Mouse (Mus musculus): ENCODE data around the gene Ctnnb1. TPM values are rescaled to one million over a fixed set of nuclear protein-coding genes. Genes with fewer than 3 reads are reported as not detected.

Gene Ctnnb1
- polyA plus RNA-seq, 1 experiment from 2014 or later, result 94.7 TPM

DNA sequence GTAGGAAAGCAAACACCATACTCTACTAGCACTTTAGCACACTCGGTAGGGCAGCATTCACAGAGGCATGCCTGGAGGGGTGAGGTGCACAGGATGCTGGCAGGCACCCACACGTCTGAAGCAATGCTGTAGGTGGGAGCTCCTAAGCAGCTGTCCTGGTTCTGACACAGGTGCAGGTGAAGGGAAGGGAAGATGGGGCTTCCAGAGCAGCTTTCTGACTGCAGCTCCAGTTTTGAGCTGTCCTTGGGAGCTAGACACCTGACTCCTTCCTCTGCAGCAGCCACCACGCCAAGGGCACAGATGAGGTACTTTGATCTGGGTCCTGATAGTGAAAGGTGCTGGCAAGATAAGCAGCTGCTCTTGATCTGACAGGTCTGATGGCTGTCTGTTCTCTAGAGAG is 32.5 kb downstream of the Ctnnb1 start:
- Histone ChIP-seq H3K9me3 (replicated peaks; ENCODE audit: control insufficient read depth, low read length) (no peaks in the 10 kb centered on the region), H3K4me2 (ENCODE audit: low read depth, low read length) (no peak overlapping the region), H3K27me3 (ENCODE audit: control insufficient read depth, insufficient read depth, low read depth, low read length) (no peaks in the 10 kb centered on the region), H3K36me3 (ENCODE audit: control insufficient read depth, insufficient read depth) (peaks cover 60% of the 10 kb centered on the region), H3K9ac (ENCODE audit: low read depth, low read length) (no peak overlapping the region), H3K27ac (ENCODE audit: low read length) (no peak overlapping the region), H3K4me3 (ENCODE audit: low read depth, low read length) (no peak overlapping the region), H3K4me1 (ENCODE audit: control insufficient read depth, low read depth, low read length) (peaks cover 8% of the 10 kb centered on the region)
- 40% methylated on average over 3 of the region's 3 CpGs for WGBS (ENCODE audit: insufficient replicate concordance)
- no peak for ATAC-seq (ENCODE audit: low read depth)

DNA sequence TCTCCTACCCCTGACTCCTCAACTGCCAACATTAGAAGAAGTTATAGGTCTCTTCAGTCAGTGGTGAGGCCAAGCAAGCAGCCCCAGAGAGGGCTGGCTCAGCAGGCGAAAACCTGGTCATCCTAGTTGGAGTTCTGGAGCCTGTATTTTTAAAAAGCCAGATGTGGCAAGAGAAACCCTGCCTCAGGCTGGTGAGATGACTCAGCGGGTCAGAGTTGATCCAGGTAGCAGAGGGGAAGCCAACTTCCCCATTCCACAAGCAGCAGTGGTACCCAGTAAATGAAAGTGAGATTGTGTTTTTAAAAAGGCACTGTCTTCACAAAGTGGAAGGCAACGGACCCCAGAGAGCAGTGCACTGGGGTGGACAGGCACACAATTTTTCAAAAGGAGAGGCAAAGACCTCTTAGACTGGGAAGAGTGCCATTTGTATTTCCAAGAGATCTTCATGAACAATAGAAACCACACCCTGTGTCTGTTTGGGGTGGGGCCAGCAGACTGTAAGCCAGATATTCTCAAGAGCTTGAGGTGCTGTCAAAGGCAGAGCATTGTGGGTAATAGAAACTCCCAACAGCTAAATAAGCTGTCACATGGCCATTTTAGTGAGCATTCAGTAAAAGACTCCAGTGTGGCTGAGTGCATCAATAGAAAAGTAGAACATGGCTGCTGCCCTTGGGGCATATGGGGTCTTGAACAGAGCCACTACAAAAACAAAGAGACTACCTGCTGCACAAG is 33.1 kb downstream of the Ctnnb1 start:
- Histone ChIP-seq H3K36me3 (ENCODE audit: control insufficient read depth, insufficient read depth) (peaks cover 53% of the 10 kb centered on the region), H3K27me3 (ENCODE audit: control insufficient read depth, insufficient read depth, low read depth, low read length) (no peaks in the 10 kb centered on the region), H3K4me2 (ENCODE audit: low read depth, low read length) (no peak overlapping the region), H3K9ac (ENCODE audit: low read depth, low read length) (no peak overlapping the region), H3K9me3 (replicated peaks; ENCODE audit: control insufficient read depth, low read length) (no peaks in the 10 kb centered on the region), H3K4me1 (ENCODE audit: control insufficient read depth, low read depth, low read length) (peaks cover 8% of the 10 kb centered on the region), H3K27ac (ENCODE audit: low read length) (no peak overlapping the region), H3K4me3 (ENCODE audit: low read depth, low read length) (no peak overlapping the region)
- WGBS (ENCODE audit: insufficient replicate concordance), result 45% methylated on average over 3 of the region's 3 CpGs
- 0 out of 2 replicates have a peak, but pooled peaks have one; percentile 22 for ATAC-seq (ENCODE audit: low read depth)

DNA sequence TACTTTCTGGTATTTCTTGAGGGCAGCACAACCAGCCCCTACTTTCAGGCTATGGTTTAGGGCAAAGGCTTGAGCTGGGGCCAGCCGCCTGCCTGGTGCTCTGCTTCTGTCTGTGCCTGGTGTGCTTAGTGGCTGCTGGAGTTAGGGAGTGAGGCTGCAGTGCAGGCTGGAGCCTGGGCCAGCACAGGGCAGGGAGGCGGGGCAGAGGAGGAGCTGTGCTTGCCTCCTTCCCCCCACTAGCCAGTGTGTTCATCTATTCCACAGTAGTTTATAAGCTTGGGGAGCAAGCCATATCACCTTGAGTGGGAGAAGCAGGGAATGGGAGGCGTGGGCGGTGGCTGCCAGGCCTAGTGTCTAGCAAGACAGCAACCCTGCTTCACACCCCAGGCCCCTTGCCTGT is 34.1 kb downstream of the Ctnnb1 start:
- Histone ChIP-seq H3K36me3 (ENCODE audit: control insufficient read depth, insufficient read depth) (peaks cover 43% of the 10 kb centered on the region), H3K4me1 (ENCODE audit: control insufficient read depth, low read depth, low read length) (peaks cover 8% of the 10 kb centered on the region), H3K4me2 (ENCODE audit: low read depth, low read length) (no peak overlapping the region), H3K9me3 (replicated peaks; ENCODE audit: control insufficient read depth, low read length) (no peaks in the 10 kb centered on the region), H3K9ac (ENCODE audit: low read depth, low read length) (no peak overlapping the region), H3K4me3 (ENCODE audit: low read depth, low read length) (no peak overlapping the region), H3K27ac (ENCODE audit: low read length) (no peak overlapping the region), H3K27me3 (ENCODE audit: control insufficient read depth, insufficient read depth, low read depth, low read length) (no peaks in the 10 kb centered on the region)
- no peak for ATAC-seq (ENCODE audit: low read depth)
- WGBS (ENCODE audit: insufficient replicate concordance), result 79% methylated on average over 4 of the region's 4 CpGs

DNA sequence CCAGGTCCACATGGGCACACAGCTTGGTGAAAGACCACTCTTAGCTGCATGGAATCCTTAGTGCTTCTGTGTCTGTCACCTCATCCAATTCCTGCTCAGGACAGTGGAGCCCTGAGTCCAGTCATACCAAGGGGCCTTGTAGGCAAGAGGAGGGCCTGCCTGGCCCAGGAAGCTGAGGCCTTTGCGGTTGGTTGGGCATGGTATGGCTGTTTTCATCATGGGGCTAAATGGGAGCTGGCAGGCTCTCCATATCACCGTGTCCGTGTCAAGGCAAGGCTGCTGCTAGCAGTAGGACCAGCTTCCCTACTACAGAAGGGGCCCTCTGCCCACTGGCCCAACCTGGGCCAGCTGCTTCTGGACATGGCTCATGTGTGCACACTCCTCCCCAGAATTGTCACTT is 34.7 kb downstream of the Ctnnb1 start:
- Histone ChIP-seq H3K9ac (ENCODE audit: low read depth, low read length) (no peak overlapping the region), H3K36me3 (ENCODE audit: control insufficient read depth, insufficient read depth) (peaks cover 37% of the 10 kb centered on the region), H3K4me2 (ENCODE audit: low read depth, low read length) (no peak overlapping the region), H3K4me3 (ENCODE audit: low read depth, low read length) (no peak overlapping the region), H3K4me1 (ENCODE audit: control insufficient read depth, low read depth, low read length) (peaks cover 8% of the 10 kb centered on the region), H3K27me3 (ENCODE audit: control insufficient read depth, insufficient read depth, low read depth, low read length) (no peaks in the 10 kb centered on the region), H3K27ac (ENCODE audit: low read length) (no peak overlapping the region), H3K9me3 (replicated peaks; ENCODE audit: control insufficient read depth, low read length) (no peaks in the 10 kb centered on the region)
- 84% methylated on average over 3 of the region's 3 CpGs for WGBS (ENCODE audit: insufficient replicate concordance)
- ATAC-seq (ENCODE audit: low read depth), result no peak

DNA sequence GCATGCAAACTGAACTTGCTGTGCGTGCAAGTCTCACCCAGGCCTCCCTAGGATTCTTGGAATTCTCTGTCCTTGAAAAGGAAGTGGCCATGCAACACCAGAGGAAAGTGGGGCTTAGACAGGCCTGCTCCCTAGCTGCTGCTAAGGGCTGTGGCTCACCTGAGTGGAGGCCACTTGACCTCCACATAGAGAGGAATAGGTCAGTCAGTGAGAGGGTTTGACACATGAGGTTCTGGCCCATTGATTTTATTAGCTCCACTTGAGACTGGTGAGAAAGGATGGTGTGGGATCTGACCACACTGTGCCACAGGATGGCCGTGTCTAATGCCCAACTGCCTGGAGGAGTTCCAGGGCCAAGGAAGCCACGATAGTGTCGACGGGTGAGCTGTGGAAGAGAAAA is 35.2 kb downstream of the Ctnnb1 start:
- Histone ChIP-seq H3K4me1 (ENCODE audit: control insufficient read depth, low read depth, low read length) (peaks cover 8% of the 10 kb centered on the region), H3K4me2 (ENCODE audit: low read depth, low read length) (no peak overlapping the region), H3K9ac (ENCODE audit: low read depth, low read length) (no peak overlapping the region), H3K36me3 (ENCODE audit: control insufficient read depth, insufficient read depth) (peaks cover 32% of the 10 kb centered on the region), H3K27me3 (ENCODE audit: control insufficient read depth, insufficient read depth, low read depth, low read length) (no peaks in the 10 kb centered on the region), H3K4me3 (ENCODE audit: low read depth, low read length) (no peak overlapping the region), H3K9me3 (replicated peaks; ENCODE audit: control insufficient read depth, low read length) (no peaks in the 10 kb centered on the region), H3K27ac (ENCODE audit: low read length) (no peak overlapping the region)
- 79% methylated on average over 5 of the region's 5 CpGs for WGBS (ENCODE audit: insufficient replicate concordance)
- no peak for ATAC-seq (ENCODE audit: low read depth)

DNA sequence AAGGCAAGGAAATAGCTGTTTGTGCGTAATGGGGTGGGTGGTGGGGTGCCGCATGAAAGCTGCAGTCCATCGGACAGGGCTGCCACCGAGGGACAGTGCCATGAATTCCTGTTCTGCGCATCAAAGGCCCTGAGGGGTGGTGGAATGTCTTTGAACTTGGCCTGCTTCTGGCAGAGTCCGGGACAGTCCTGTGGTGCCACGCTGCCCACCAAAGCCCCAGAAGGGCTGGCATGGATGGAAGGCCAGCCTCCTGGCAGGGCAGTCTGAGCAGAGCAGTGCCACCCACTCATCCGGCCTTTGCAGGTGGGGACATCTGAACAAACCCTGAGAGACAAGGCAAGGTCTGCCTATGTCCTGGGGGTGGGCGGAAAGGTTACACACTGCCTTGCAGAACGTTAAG is 36.0 kb downstream of the Ctnnb1 start:
- ATAC-seq (ENCODE audit: low read depth), result no peak
- Histone ChIP-seq H3K27me3 (ENCODE audit: control insufficient read depth, insufficient read depth, low read depth, low read length) (no peaks in the 10 kb centered on the region), H3K4me3 (ENCODE audit: low read depth, low read length) (no peak overlapping the region), H3K9me3 (replicated peaks; ENCODE audit: control insufficient read depth, low read length) (no peaks in the 10 kb centered on the region), H3K9ac (ENCODE audit: low read depth, low read length) (no peak overlapping the region), H3K4me1 (ENCODE audit: control insufficient read depth, low read depth, low read length) (peaks cover 8% of the 10 kb centered on the region), H3K36me3 (ENCODE audit: control insufficient read depth, insufficient read depth) (peaks cover 27% of the 10 kb centered on the region), H3K27ac (ENCODE audit: low read length) (no peak overlapping the region), H3K4me2 (ENCODE audit: low read depth, low read length) (no peak overlapping the region)
- 83% methylated on average over 10 of the region's 10 CpGs for WGBS (ENCODE audit: insufficient replicate concordance)

DNA sequence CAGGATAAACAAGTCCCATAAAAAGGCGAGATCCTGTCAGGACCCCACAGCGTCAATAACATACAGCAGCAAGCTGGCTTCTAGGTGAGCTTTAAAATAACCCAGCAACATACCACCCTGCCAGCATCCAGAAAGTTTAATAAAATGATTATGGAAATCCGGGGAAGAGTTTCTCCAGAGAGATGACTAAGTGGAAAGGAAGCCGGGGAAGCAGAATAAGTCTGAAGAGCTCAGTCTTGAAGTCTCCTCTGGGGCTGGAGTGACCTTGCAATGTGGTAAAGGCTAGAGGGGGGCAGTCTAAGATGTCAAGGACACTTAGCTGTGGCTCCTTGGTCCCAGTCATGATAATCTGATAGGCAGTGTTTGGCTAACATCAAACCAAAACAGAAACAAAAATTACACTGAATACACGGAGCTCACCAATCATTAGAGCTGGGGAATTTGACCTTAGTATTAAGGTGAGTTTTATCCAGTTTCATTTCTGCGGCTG is 44.1 kb downstream of the Ctnnb1 start:
- H3K27ac ChIP-seq (ENCODE audit: low read length), result no peak overlapping the region
- H3K36me3 ChIP-seq (ENCODE audit: control insufficient read depth, insufficient read depth), result no peaks in the 10 kb centered on the region
- H3K9me3 ChIP-seq (replicated peaks; ENCODE audit: control insufficient read depth, low read length), result no peaks in the 10 kb centered on the region
- no peak overlapping the region for H3K4me2 ChIP-seq (ENCODE audit: low read depth, low read length)
- H3K4me1 ChIP-seq (ENCODE audit: control insufficient read depth, low read depth, low read length), result no peaks in the 10 kb centered on the region
- 64% methylated on average over 6 of the region's 6 CpGs for WGBS (ENCODE audit: insufficient replicate concordance)
- no peak overlapping the region for H3K4me3 ChIP-seq (ENCODE audit: low read depth, low read length)
- no peak overlapping the region for H3K9ac ChIP-seq (ENCODE audit: low read depth, low read length)
- no peak for ATAC-seq (ENCODE audit: low read depth)
- no peaks in the 10 kb centered on the region for H3K27me3 ChIP-seq (ENCODE audit: control insufficient read depth, insufficient read depth, low read depth, low read length)

DNA sequence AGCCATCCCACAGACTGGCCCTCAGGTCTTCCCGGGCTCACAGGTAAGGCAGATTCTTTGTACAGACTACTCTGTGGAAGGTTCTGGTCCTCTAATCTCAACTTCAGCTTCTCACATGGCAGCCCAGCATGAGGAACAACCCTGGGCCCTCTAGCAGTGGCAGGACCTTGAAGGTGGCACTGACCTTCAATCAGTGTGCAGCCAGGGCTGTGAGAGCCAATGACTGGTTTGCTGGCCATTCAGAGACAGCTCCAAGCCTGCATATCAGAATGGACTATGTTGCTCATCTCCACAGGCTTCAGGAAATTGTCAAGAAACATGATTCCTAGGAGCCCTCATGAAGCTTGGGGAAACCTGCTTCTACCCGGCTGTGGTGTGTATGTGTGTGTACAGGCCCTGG is 45.2 kb downstream of the Ctnnb1 start:
- H3K27ac ChIP-seq (ENCODE audit: low read length), result no peak overlapping the region
- H3K4me3 ChIP-seq (ENCODE audit: low read depth, low read length), result no peak overlapping the region
- H3K9me3 ChIP-seq (replicated peaks; ENCODE audit: control insufficient read depth, low read length), result no peaks in the 10 kb centered on the region
- no peaks in the 10 kb centered on the region for H3K36me3 ChIP-seq (ENCODE audit: control insufficient read depth, insufficient read depth)
- no peak for ATAC-seq (ENCODE audit: low read depth)
- no peak overlapping the region for H3K4me2 ChIP-seq (ENCODE audit: low read depth, low read length)
- no peak overlapping the region for H3K9ac ChIP-seq (ENCODE audit: low read depth, low read length)
- 61% methylated on average over 2 of the region's 2 CpGs for WGBS (ENCODE audit: insufficient replicate concordance)
- H3K27me3 ChIP-seq (ENCODE audit: control insufficient read depth, insufficient read depth, low read depth, low read length), result no peaks in the 10 kb centered on the region
- no peaks in the 10 kb centered on the region for H3K4me1 ChIP-seq (ENCODE audit: control insufficient read depth, low read depth, low read length)

DNA sequence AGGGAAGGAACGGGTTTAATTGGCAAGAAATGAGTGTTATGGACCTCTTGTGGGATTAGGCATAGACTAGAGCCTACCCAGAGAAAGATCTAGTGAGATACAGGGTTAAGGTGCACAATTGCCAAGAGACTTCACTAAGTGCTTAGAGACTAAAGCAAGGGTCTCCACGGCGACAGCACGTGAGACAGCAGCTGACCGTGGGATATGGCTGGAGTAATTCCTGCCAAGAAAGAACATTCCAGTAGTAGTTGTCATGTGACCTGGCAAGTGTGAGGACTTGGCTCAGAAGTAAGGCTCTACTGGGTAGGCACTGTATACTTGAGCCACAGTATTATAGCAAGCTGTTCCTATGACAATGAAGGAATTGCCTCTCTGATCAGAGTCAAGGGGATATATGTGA is 47.1 kb downstream of the Ctnnb1 start:
- Histone ChIP-seq H3K4me1 (ENCODE audit: control insufficient read depth, low read depth, low read length) (no peaks in the 10 kb centered on the region), H3K9ac (ENCODE audit: low read depth, low read length) (no peak overlapping the region), H3K27me3 (ENCODE audit: control insufficient read depth, insufficient read depth, low read depth, low read length) (no peaks in the 10 kb centered on the region), H3K36me3 (ENCODE audit: control insufficient read depth, insufficient read depth) (no peaks in the 10 kb centered on the region), H3K4me3 (ENCODE audit: low read depth, low read length) (no peak overlapping the region), H3K27ac (ENCODE audit: low read length) (no peak overlapping the region), H3K4me2 (ENCODE audit: low read depth, low read length) (no peak overlapping the region), H3K9me3 (replicated peaks; ENCODE audit: control insufficient read depth, low read length) (no peaks in the 10 kb centered on the region)
- ATAC-seq (ENCODE audit: low read depth), result no peak
- WGBS (ENCODE audit: insufficient replicate concordance), result 69% methylated on average over 5 of the region's 5 CpGs
